Mouse (Mus musculus) hindbrain, embryonic 10.5 days (tissue): Measurements from ENCODE around the gene Gm12185. TPM values are rescaled to one million over a fixed set of nuclear protein-coding genes. Genes with fewer than 3 reads are reported as not detected.
A peak's percentile ranks its signal among the peaks of the same experiment; 100 is the strongest.
"Not testable (repeated sequence)": the region's sequence is repeated elsewhere in the genome, so short reads cannot be mapped to it uniquely, and the experiment has no call there.

Source experiments
- DNase-seq: peaks from one replicate; pipeline ENCODE4 v3.0.0-alpha.2; 2017; ENCODE audit warnings: low spot score
- H3K27ac ChIP-seq: fragments of 300-500 bp; sonication (generic); 2 replicates; pipeline ENCODE4 v1.5.1; 2016; ENCODE audit warnings: mild to moderate bottlenecking, moderate library complexity
- H3K27me3 ChIP-seq: fragments of 300-500 bp; sonication (generic); 2 replicates; pipeline ENCODE4 v1.6.1; 2016; ENCODE audit warnings: mild to moderate bottlenecking; ENCODE audit not compliant: poor library complexity, insufficient read depth, severe bottlenecking
- H3K36me3 ChIP-seq: fragments of 300-500 bp; sonication (generic); 2 replicates; pipeline ENCODE4 v1.6.1; 2016; ENCODE audit warnings: mild to moderate bottlenecking, moderate library complexity
- H3K4me1 ChIP-seq: fragments of 300-500 bp; sonication (generic); replicated peaks from 2 replicates; pipeline ENCODE4 v1.6.1; 2016; ENCODE audit warnings: mild to moderate bottlenecking
- H3K4me3 ChIP-seq: fragments of 300-500 bp; sonication (generic); 2 replicates; pipeline ENCODE4 v1.5.1; 2016; ENCODE audit warnings: mild to moderate bottlenecking, moderate library complexity
- H3K9me3 ChIP-seq: fragments of 300-500 bp; sonication (generic); 2 replicates; pipeline ENCODE4 v1.6.1; 2016; ENCODE audit warnings: mild to moderate bottlenecking, moderate library complexity
- WGBS: fragments of 180-500 bp; shearing (Covaris S2); methylation state at CpG from one replicate; pipeline ENCODE4 v1.1.7; 2016; 5-methylcytosine and 5-hydroxymethylcytosine counted together
- polyA plus RNA-seq: library from polyadenylated mRNA; unstranded; fragments of >200 nt; fragmentation: Nextera tagmentation; extraction: Ambion mirVana; gene quantifications from 2 replicates; pipeline ENCODE4 v1.2.1, GENCODE M21; 2016

The Gm12185 gene
- polyA plus RNA-seq, 1 experiment from 2014 or later: not detected

DNA sequence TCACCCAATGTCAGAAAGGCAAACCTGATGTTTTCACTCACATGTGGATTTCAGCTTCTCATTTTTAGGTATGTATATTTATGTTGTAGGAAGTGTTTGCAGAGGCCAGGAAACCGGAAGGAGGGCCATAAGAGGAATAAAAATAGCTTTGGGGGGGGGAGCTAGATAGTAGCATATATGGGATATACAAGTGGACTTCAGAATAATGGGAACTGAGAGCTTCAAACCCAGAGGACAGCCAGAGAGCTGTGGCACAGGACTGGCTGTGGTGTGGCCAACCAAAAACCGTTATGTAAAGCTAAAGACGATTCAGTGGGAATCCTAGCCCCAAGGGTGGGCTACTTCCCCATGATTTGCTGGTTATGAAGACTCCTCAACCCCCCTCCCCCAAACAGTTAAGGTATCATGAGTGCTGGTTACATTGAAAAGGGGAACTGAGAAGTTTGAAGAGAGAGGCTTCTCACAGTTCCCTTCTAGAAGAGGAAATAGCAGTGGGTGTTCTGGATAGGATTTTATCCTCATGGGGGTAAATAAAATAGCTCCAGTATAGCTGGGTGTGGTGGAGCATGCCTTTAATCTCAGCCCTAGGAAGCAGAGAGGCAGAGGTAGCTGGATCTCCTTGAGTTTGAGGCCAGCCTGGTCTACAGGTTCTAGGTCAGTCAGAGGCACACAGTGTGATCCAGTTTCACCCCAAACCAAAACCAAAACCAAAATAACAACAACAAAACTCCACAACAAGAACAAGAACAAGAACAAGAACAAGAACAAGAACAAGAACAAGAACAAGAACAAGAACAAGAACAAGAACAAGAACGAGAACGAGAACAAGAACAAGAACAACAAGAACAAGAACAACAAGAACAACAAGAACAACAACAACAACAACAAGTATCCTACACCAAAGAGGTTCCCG is 91.1 kb downstream of the Gm12185 start:
- not testable (repeated sequence) for H3K4me1 ChIP-seq, H3K9me3 ChIP-seq, H3K27ac ChIP-seq, H3K36me3 ChIP-seq, DNase-seq, H3K4me3 ChIP-seq, H3K27me3 ChIP-seq
- 80% methylated on average over 6 of the region's 6 CpGs for WGBS

DNA sequence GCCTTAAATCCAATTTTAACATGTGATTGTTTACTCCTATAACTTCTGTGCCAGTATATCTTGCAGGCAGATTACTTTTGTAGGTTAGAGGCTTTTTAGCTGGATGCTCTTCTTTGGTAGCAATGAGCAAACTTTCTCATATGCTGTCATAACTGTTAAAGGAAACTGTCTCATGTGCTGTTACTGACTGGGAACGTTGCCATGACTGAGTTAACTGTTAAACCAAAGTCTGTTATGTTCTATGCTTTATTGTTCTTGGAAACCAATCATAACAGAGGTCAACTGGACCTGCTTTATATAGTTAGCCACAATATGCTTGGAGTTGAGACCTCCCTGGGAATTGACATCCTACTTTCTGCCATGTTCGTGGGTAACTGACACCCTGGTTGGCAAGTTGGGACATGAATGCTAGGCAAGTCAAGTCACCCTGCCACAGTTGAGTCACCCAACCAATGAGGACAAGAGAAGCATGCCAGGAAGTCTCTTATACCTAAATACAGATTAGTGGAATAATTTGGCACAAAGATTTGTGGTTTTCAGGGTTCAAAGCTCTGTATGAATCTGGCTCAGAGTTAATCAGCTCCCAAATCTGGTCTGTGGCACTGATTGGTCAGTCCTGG is 93.1 kb downstream of the Gm12185 start:
- Histone ChIP-seq H3K27me3 (no peaks in the 10 kb centered on the region), H3K27ac (no peak overlapping the region), H3K36me3 (no peaks in the 10 kb centered on the region), H3K9me3 (no peaks in the 10 kb centered on the region), H3K4me3 (no peak overlapping the region), H3K4me1 (no peaks in the 10 kb centered on the region)
- no peak for DNase-seq
- WGBS: 84% methylated on average over 2 of the region's 2 CpGs

DNA sequence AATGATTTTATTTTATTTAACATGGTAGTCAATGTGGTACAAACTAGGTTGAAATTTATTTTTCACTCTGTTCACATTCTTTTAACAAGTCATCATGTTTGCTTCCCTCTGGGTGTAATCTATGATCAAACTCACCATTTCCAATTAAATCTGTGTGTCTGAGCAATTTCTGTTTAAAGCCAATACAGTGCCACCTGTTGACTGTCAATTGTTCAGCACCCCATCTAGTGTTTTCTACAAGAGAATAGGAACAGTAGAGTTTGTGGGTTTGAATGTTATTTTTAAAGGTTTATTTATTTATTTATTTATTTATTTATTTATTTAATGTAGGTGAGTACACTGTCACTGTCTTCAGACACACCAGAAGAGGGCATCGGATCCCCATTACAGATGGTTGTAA is 115.3 kb downstream of the Gm12185 start:
- Histone ChIP-seq H3K9me3 (no peaks in the 10 kb centered on the region), H3K36me3 (no peaks in the 10 kb centered on the region), H3K4me1 (peaks cover 10% of the 10 kb centered on the region), H3K27me3 (peaks cover 14% of the 10 kb centered on the region), H3K27ac (no peak overlapping the region), H3K4me3 (no peak overlapping the region)
- 100% methylated on average over 1 of the region's 1 CpGs for WGBS
- no peak for DNase-seq

DNA sequence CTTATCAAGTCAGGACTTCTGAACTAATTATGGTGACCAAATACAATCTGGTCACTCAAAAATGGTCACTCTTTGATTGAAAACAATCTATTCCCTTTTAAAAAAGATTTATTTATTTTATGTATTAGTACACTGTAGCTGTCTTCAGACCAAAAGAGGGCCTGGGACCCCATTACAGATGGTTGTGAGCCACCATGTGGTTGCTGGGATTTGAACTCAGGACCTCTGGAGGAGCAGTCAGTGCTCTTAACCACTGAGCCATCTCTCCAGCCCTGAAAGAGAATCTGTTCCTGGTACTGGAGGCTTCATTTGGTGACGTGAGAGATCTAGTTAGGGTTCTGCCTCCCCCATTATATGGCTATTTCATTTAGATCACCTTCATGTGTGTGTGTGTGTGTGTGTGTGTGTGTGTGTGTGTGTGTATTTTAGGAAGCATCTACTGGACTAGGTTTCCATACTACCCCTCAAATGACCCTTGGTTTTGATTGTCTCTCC is 116.6 kb downstream of the Gm12185 start:
- 71% methylated on average over 1 of the region's 1 CpGs for WGBS
- not testable (repeated sequence) for H3K4me3 ChIP-seq, H3K9me3 ChIP-seq, H3K36me3 ChIP-seq, DNase-seq, H3K27ac ChIP-seq
- peaks cover 21% of the 10 kb centered on the region for H3K4me1 ChIP-seq
- H3K27me3 ChIP-seq: peaks cover 14% of the 10 kb centered on the region

DNA sequence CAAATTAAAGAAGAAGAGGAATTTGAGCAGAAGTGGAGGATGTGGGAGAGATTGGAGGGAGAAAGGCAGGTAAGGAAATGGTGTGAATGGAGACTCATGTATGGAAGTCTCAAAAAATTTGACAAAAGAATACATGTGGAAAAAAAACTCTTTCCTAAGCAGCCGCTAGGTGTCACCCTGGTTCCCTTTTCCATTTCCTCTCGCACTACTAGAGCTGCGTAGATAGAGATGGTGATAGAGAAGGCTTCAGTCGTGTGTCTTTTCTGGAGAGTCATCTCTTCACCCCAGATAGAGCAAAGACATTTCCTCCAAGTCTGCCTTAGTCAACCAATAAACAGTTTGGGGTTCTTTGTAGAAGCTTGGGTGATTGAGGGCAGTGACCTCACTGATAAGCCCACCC is 117.6 kb downstream of the Gm12185 start:
- no peak overlapping the region for H3K27ac ChIP-seq
- H3K27me3 ChIP-seq: peaks cover 16% of the 10 kb centered on the region
- no peak overlapping the region for H3K4me3 ChIP-seq
- peak; percentile 54 for DNase-seq
- no peaks in the 10 kb centered on the region for H3K36me3 ChIP-seq
- 3% methylated on average over 4 of the region's 4 CpGs for WGBS
- H3K9me3 ChIP-seq: no peaks in the 10 kb centered on the region
- peaks cover 21% of the 10 kb centered on the region for H3K4me1 ChIP-seq

DNA sequence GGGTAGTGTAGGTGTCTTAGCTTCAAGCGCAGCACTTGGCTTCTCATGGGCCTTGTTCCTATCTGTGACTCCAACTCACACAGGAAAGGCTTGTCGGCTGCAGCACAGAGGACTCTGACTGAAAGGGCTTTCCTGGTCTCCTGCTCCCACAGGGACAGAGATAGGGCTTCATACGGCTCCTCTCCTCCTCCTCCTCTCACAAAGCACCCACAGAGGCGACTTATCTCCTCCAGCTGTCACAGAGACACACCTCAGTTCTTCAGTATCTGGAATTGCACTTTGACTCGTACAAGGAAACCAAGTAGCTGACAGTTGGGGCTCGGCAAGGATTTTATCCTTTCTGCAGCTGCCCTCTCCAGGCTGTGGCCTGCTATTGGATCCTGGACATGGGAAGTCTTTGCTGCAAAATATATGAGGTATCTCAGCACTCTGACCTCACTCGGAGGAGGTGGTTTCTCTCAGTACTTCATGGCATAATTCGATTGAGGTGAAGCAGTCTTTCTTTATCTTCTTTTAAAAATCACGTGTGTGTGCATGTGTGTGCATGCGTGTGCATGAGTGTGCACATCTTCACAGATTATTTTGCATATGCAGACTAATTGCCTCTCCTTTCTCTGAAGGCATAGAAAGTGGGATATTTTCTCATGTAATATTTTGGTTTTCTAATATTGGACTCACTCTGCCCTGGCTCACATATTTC is 118.3 kb downstream of the Gm12185 start:
- no peak for DNase-seq
- Histone ChIP-seq H3K9me3 (no peaks in the 10 kb centered on the region), H3K36me3 (no peaks in the 10 kb centered on the region), H3K4me3 (no peak overlapping the region), H3K4me1 (peaks cover 21% of the 10 kb centered on the region), H3K27ac (no peak overlapping the region), H3K27me3 (peaks cover 20% of the 10 kb centered on the region)
- 78% methylated on average over 10 of the region's 10 CpGs for WGBS

DNA sequence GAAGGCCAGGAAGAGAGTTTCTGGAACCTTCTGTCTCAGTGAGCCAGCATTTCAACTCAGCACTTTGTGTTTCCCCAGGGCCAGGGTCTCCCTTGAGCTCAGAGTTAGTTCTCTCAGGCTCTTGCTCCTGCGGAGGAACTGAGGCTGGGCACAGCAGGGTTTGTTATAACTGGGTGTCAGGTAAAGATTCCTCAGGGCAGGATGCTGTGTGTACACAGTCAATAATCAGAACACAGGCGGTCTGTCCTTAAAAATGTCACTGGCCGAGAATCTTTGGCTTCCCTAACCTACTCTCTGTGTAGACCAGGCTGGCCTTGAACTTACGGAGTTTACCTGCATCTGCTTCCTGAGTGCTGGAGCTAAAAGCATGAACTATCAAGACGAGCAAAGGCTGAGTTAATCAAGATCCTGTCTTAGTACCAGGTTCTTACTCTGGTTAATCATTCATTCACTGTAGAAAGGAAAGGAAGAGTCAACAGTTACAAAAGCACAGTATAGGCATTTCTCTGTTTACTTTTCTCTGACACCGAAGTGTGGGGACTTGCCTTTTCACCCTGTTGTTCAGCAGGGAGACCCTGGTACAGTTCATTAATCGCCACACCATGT is 119.2 kb downstream of the Gm12185 start:
- WGBS: 78% methylated on average over 7 of the region's 7 CpGs
- H3K4me1 ChIP-seq: peaks cover 21% of the 10 kb centered on the region
- peaks cover 20% of the 10 kb centered on the region for H3K27me3 ChIP-seq

DNA sequence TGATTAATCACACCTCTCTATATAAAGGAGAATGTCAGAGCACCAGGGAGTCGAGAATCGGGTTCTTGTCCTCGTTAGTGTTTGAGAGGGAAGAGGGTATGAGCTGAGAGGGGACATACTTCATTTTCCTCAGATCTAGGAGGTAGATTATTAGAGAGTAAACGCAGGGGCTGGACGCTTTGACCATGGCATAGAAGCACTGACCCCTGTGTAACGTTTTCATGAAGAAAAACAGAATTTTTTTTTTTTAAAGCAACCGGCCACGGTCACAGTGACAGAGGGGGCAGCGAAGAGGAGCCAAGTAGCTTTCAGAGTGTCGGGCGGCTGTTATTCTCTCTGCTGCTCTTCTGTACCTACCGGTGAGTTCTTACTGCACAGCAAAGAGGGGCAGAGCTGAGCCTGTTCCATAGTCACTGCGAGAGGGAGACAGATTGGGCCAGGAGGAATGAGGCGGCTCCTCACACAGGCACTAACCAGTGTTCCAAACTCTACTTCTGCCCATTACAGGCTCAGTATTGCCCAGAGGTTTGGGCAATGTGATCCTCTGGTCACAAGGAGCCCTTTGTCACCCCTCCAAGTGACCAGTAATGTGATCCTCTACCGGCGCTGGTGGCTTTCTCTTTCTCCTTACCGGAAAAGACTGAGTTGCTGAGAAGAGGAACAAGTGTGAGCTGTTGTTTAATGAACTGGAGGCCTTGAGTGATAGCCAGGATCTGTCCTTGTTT is 120.0 kb downstream of the Gm12185 start:
- WGBS: 9% methylated on average over 17 of the region's 17 CpGs
- Histone ChIP-seq H3K4me1 (peaks cover 21% of the 10 kb centered on the region), H3K27me3 (peaks cover 20% of the 10 kb centered on the region), H3K36me3 (no peaks in the 10 kb centered on the region), H3K9me3 (no peaks in the 10 kb centered on the region), H3K4me3 (peak overlapping the region; percentile 58), H3K27ac (peak overlapping the region; percentile 66)
- peak; percentile 25 for DNase-seq

More for the DNA sequence above, 119.2 kb downstream of the Gm12185 start:
- DNase-seq: no peak
- H3K9me3 ChIP-seq: no peaks in the 10 kb centered on the region
- no peaks in the 10 kb centered on the region for H3K36me3 ChIP-seq
- no peak overlapping the region for H3K4me3 ChIP-seq
- H3K27ac ChIP-seq: no peak overlapping the region

DNA sequence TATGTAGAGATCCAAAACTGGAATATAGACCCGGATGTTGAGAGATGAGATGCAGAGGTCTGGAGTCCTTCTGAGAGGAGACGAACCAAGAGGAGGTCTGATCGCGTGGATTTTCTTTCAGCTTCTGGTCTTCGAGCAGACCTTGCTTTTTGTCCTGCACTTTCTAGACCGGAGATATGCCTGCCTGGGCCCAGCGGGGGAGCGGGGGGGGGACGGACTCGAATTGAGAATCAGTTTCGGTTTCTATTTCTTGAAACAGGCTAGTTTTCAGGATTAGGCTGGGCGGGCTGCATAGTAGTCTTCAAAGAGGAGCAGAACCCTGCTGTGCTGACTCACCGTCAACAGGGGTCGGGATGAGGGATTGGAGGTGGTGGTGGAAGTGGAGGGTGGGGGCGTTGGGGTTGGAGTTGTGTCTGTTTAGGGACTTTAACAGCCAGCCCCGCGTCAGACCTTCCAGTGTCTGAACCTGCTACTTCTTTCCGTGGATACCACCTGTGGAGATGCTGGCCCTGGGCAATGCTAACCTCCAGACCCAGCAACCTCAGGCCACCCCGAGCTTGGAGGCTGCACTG is 120.7 kb downstream of the Gm12185 start, which contains the start of gene Irgm1:
Irgm1 (minus strand) TSS at position 483 of the 572 bp plus-strand sequence.
- Histone ChIP-seq H3K36me3 (no peaks in the 10 kb centered on the region), H3K4me1 (peaks cover 21% of the 10 kb centered on the region), H3K4me3 (peak within 1 kb of the TSS; percentile 58), H3K27me3 (peaks cover 20% of the 10 kb centered on the region), H3K27ac (peak within 1 kb of the TSS; percentile 66), H3K9me3 (no peaks in the 10 kb centered on the region)
- peak; percentile 51 for DNase-seq
- WGBS: 2% methylated on average over 19 of the region's 19 CpGs

DNA sequence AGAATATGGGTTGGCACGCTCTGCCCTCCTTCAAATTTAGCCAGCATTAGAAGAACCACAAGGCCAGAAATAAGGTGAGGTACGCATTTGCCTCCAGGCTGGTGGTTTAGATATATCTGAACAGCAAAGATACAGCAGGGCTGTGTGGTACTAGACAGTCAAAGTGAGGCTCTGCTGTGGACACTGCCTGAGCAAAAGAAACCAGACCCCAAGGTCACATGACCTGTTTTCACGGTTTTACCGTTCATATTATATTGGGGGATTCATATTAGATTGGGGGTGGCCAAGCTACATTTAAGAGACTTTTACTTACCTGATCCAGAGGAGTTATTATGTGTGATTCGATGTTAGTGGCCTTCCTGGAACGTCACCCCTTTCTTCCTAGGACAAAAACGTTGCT is 121.2 kb downstream of the Gm12185 start:
- Histone ChIP-seq H3K36me3 (no peaks in the 10 kb centered on the region), H3K4me1 (peaks cover 21% of the 10 kb centered on the region), H3K27ac (peak overlapping the region; percentile 66), H3K9me3 (no peaks in the 10 kb centered on the region), H3K4me3 (peak overlapping the region; percentile 58), H3K27me3 (peaks cover 20% of the 10 kb centered on the region)
- DNase-seq: no peak
- 39% methylated on average over 7 of the region's 7 CpGs for WGBS

DNA sequence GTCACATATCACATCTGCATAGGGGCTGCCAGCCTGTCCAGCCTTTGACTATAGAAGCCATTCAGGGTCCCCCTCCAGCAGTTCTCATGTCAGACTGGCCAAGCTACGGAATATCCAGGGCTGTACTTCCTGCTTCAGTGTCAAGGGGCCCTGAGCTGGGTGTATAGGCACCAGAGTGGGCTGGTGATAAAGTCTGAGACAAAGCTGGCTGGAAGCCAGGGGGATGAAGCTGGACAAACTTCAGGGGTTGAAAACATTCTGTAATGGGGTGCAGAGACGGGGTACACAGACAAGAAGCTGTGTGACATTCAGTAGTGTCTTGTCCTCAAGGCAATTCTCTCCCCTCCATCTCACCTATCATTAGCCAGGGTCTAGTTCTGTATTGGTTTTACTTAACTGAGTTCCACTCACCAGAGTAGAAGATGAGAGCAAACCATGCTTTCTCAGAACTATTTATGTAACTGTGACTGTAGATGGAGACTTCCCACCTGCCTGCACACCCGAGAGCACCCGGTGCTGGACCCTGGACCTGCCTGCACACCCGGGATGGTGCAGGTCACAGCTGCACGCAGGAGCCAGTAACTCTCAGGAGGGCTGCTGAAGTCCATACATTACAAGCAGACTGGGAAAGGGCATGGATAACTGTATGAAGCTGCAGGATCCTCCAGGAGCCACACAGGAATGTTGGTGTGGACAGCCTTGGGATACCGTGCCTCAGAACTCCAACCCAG is 122.5 kb downstream of the Gm12185 start:
- H3K27me3 ChIP-seq: peaks cover 20% of the 10 kb centered on the region
- peaks cover 21% of the 10 kb centered on the region for H3K4me1 ChIP-seq
- no peak overlapping the region for H3K27ac ChIP-seq
- no peaks in the 10 kb centered on the region for H3K9me3 ChIP-seq
- no peaks in the 10 kb centered on the region for H3K36me3 ChIP-seq
- no peak for DNase-seq
- WGBS: 82% methylated on average over 7 of the region's 7 CpGs
- H3K4me3 ChIP-seq: no peak overlapping the region
